Mouse (Mus musculus): ENCODE measurements around the gene Rheb. TPM values are rescaled to one million over a fixed set of nuclear protein-coding genes. Genes with fewer than 3 reads are reported as not detected.

The Rheb gene
- total and polyA plus RNA-seq, 3 experiments = 17.0 to 64.1 (median 46.2) TPM

DNA sequence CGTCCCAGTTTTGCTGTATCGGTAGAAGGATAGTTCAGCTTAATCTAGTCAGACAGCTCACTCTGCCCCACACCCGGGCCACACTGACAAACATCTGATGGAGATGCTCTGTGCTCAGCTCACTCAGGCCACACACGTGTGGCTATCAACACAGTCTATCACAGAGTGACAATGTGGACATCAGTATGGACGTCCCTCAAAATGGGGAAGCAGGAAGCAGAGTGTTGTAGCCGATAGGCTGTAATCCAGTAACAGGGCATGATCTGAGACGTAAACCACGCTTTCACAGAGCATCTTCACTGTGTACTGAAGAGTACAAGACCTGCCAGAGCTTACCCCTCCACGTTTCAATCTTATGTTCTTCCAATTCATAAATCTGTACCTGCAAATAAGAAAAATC is 34.2 kb upstream of the Rheb start:
- Histone ChIP-seq H3K9ac (ENCODE audit: insufficient read depth, low read depth) (no peak overlapping the region), H3K9me3 (replicated peaks; ENCODE audit: low read length) (no peaks in the 10 kb centered on the region), H3K4me2 (ENCODE audit: insufficient read depth, low read depth, poor library complexity, severe bottlenecking) (no peak overlapping the region), H3K27ac (ENCODE audit: insufficient read depth, low read depth) (no peak overlapping the region), H3K36me3 (replicated peaks in 1 of 2; ENCODE audit: control insufficient read depth in 1 of 2, insufficient read depth in 1 of 2, low read length in 1 of 2) (peaks cover 9 to 50% of the 10 kb centered on the region in 2 experiments), H3K27me3 (replicated peaks) (no peaks in the 10 kb centered on the region), H3K4me1 (ENCODE audit: control insufficient read depth in 1 of 2, insufficient read depth in 2 of 2) (peaks cover 0 to 20% of the 10 kb centered on the region in 2 experiments; a peak in 2 of 4 replicates), H3K4me3 (replicated peaks in 1 of 3; ENCODE audit: low read depth in 2 of 3, low read length in 2 of 3, poor library complexity in 1 of 3) (no peak overlapping the region), H3K79me2 (replicated peaks; ENCODE audit: control insufficient read depth, extremely low read depth, insufficient read depth, poor library complexity, severe bottlenecking) (no peaks in the 10 kb centered on the region)
- no peak for TF ChIP-seq USF2 (conservative IDR thresholded peaks at IDR 0.05; ENCODE audit: low read depth, low read length)
- TF ChIP-seq MYC (IDR thresholded peaks at IDR 0.05; ENCODE audit: low read depth, low read length) = no peak
- TF ChIP-seq PAX5 (IDR thresholded peaks at IDR 0.05; ENCODE audit: low read length) = no peak
- TF ChIP-seq MEF2A (IDR thresholded peaks at IDR 0.05; ENCODE audit: borderline replicate concordance, low read depth, low read length) = no peak
- no peak for TF ChIP-seq MXI1 (IDR thresholded peaks at IDR 0.05; ENCODE audit: low read depth, low read length)
- TF ChIP-seq KAT2A (IDR thresholded peaks at IDR 0.05; ENCODE audit: insufficient replicate concordance, low read length) = no peak
- TF ChIP-seq ETS1 (conservative IDR thresholded peaks at IDR 0.05; ENCODE audit: low read depth, low read length) = no peak
- TF ChIP-seq UBTF (IDR thresholded peaks at IDR 0.05; ENCODE audit: low read depth, low read length) = no peak
- no peak for TF ChIP-seq NRF1 (IDR thresholded peaks at IDR 0.05; ENCODE audit: low read depth, low read length)
- TF ChIP-seq JUND (conservative IDR thresholded peaks at IDR 0.05; ENCODE audit: low read depth, low read length) = no peak
- no peak for TF ChIP-seq CTCF (conservative IDR thresholded peaks at IDR 0.05 in 1 of 2, IDR thresholded peaks at IDR 0.05 in 1 of 2; ENCODE audit: low read depth in 2 of 2, low read length in 2 of 2)
- TF ChIP-seq POLR2A (IDR thresholded peaks at IDR 0.05; ENCODE audit: low read depth, low read length) = no peak
- no peak for TF ChIP-seq IRF4 (IDR thresholded peaks at IDR 0.05; ENCODE audit: low read depth, low read length)
- TF ChIP-seq TBP (conservative IDR thresholded peaks at IDR 0.05; ENCODE audit: low read depth, low read length) = no peak
- dilution Hi-C loops (cut with MboI; ENCODE audit: extremely low pct_ligation_motif_present, extremely low pct_unique_long_range_greater_than_20kb, low sequenced_read_pairs) (no loop called here), in situ Hi-C loops (cut with MboI; ENCODE audit: low pct_ligation_motif_present, low pct_unique_long_range_greater_than_20kb, low sequenced_read_pairs) (no loop called here)
- DNase-seq (ENCODE audit: extremely low read depth) = no peak

DNA sequence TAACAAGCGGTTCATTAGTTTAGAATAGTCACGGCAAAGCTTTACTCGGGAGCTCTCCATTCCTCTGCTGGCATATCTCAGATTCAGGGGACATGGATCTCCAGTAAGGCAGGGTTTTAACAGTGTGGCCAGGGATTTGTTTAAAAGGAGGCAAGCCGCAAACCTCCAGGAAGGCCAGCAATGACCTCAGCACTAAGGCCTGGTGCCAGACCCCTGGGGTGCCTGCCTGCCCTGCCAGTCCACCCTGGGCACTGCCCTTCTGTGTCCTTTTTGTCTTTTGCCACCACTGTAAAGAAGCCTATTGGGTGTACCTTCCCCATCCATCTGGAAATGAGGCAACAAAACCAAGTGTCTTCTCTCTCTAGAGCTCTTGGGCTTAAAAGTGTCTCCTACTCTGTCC is 31.7 kb upstream of the Rheb start:
- in situ Hi-C loops (cut with MboI; ENCODE audit: low pct_ligation_motif_present, low pct_unique_long_range_greater_than_20kb, low sequenced_read_pairs) (no loop called here), dilution Hi-C loops (cut with MboI; ENCODE audit: extremely low pct_ligation_motif_present, extremely low pct_unique_long_range_greater_than_20kb, low sequenced_read_pairs) (no loop called here)
- peaks cover 7 to 47% of the 10 kb centered on the region in 2 experiments for H3K36me3 ChIP-seq (replicated peaks in 1 of 2; ENCODE audit: control insufficient read depth in 1 of 2, insufficient read depth in 1 of 2, low read length in 1 of 2)
- H3K79me2 ChIP-seq (replicated peaks; ENCODE audit: control insufficient read depth, extremely low read depth, insufficient read depth, poor library complexity, severe bottlenecking) = no peaks in the 10 kb centered on the region
- TF ChIP-seq EP300 (IDR thresholded peaks at IDR 0.05; ENCODE audit: low read length) (no peak), RAD21 (IDR thresholded peaks at IDR 0.05; ENCODE audit: low read depth, low read length) (no peak), TBP (conservative IDR thresholded peaks at IDR 0.05; ENCODE audit: low read depth, low read length) (no peak), MYC (IDR thresholded peaks at IDR 0.05; ENCODE audit: low read depth, low read length) (no peak), MAZ (IDR thresholded peaks at IDR 0.05; ENCODE audit: low read depth, low read length) (no peak), IRF4 (IDR thresholded peaks at IDR 0.05; ENCODE audit: low read depth, low read length) (no peak), USF2 (conservative IDR thresholded peaks at IDR 0.05; ENCODE audit: low read depth, low read length) (no peak)
- peaks cover 0 to 34% of the 10 kb centered on the region in 2 experiments; a peak in 2 of 4 replicates for H3K4me1 ChIP-seq (ENCODE audit: control insufficient read depth in 1 of 2, insufficient read depth in 2 of 2)
- H3K4me2 ChIP-seq (ENCODE audit: insufficient read depth, low read depth, poor library complexity, severe bottlenecking) = no peak overlapping the region
- no peak overlapping the region for H3K4me3 ChIP-seq (replicated peaks in 1 of 3; ENCODE audit: low read depth in 2 of 3, low read length in 2 of 3, poor library complexity in 1 of 3)
- no peak for DNase-seq (ENCODE audit: extremely low read depth)
- H3K27me3 ChIP-seq (replicated peaks) = no peaks in the 10 kb centered on the region
- H3K9ac ChIP-seq (ENCODE audit: insufficient read depth, low read depth) = no peak overlapping the region
- H3K9me3 ChIP-seq (replicated peaks; ENCODE audit: low read length) = no peaks in the 10 kb centered on the region
- H3K27ac ChIP-seq (ENCODE audit: insufficient read depth, low read depth) = no peak overlapping the region
